Mouse (Mus musculus): Measurements from ENCODE around the gene Gstm3. TPM values are rescaled to one million over a fixed set of nuclear protein-coding genes. Genes with fewer than 3 reads are reported as not detected.
A peak's percentile ranks its signal among the peaks of the same experiment; 100 is the strongest.
"Not testable (repeated sequence)": the region's sequence is repeated elsewhere in the genome, so short reads cannot be mapped to it uniquely, and the experiment has no call there.

Gene Gstm3
- 1.2 TPM in 1 of 2 replicates, not detected in the other for polyA plus RNA-seq (2016; fragmentation: Nextera tagmentation; extraction: Ambion mirVana)

DNA sequence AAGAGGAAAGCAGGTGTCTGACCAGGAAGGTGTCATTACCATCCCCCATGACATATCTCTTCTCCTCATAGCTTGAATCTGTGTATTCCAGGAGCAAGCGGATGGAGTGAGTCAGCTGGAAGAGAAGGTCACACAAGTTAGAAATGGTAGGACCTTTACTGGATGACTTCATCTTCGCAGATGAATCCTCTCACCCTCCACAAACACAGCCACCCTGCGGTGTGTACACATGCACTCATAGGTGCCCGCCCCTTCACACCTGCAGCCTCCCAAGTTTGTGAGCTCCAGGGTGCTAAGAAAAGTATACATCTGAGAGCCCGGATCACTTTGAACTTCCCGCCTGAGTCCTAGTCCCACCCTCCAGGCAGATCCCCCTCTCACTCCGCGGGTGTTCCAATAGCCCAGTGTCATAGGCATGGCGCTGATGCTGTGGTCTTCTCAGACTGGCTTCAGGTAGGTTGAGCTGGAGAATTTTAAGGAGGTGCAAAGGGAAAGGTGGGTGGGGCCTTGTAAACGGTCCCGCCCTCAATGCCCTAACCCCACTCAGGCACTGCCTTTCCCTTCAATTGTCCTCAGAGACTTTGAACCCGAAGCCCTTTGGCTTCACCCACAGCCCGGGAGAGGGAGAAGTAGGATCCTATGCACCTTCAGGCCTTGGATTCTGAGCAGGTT lies at the start of gene Gstm3:
Gene Gstm3 (minus strand): TSS at position 560 of the 672 bp plus-strand sequence.
- 50% methylated on average over 13 of the region's 13 CpGs for WGBS
- no peaks in the 10 kb centered on the region for H3K9me3 ChIP-seq
- no peak within 1 kb of the TSS for H3K27ac ChIP-seq
- H3K27me3 ChIP-seq (ENCODE audit: insufficient read depth, poor library complexity, severe bottlenecking): peaks cover 3% of the 10 kb centered on the region; the same call in 1 of the 2 replicates
- no peak within 1 kb of the TSS for H3K4me3 ChIP-seq
- H3K4me1 ChIP-seq: peaks cover 10% of the 10 kb centered on the region
- DNase-seq (ENCODE audit: low spot score): no peak
- no peaks in the 10 kb centered on the region for H3K36me3 ChIP-seq

DNA sequence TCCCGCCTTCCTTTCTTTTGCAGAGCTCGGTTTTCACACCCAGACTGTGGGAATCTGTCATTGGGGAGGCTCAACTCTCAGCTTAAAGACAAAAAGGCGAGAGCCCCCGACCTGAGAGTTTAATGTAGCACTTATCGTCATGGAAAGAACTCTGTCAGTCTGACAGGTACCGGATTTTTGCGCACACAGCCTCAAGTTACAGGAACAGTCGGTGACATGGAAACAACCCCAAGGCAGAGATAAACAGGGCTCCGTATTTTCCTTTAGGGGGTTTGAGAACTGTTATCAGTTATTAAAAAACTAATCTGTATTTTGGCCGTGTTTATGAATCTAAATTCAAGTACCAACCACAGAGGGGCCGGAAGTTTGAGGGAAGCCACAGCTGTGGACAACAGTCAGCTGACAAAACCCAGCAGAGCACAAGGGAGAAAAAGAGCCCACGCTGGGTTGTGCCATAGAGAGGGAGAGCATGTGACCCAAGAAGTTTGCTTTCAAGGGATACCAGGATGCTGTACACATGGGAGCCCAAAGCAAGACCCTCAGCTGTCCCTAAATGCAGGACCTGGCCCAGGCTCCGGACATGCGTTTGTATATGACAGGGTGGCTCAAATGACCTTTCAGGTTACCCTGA lies 49.2 kb upstream of the Gstm3 start:
- Histone ChIP-seq H3K27me3 (ENCODE audit: insufficient read depth, poor library complexity, severe bottlenecking) (peaks cover 20% of the 10 kb centered on the region), H3K27ac (peak overlapping the region; percentile 57), H3K4me1 (peaks cover 21% of the 10 kb centered on the region), H3K9me3 (no peaks in the 10 kb centered on the region), H3K36me3 (no peaks in the 10 kb centered on the region), H3K4me3 (peak overlapping the region; percentile 61)
- 24% methylated on average over 14 of the region's 14 CpGs for WGBS
- DNase-seq (ENCODE audit: low spot score): no peak

DNA sequence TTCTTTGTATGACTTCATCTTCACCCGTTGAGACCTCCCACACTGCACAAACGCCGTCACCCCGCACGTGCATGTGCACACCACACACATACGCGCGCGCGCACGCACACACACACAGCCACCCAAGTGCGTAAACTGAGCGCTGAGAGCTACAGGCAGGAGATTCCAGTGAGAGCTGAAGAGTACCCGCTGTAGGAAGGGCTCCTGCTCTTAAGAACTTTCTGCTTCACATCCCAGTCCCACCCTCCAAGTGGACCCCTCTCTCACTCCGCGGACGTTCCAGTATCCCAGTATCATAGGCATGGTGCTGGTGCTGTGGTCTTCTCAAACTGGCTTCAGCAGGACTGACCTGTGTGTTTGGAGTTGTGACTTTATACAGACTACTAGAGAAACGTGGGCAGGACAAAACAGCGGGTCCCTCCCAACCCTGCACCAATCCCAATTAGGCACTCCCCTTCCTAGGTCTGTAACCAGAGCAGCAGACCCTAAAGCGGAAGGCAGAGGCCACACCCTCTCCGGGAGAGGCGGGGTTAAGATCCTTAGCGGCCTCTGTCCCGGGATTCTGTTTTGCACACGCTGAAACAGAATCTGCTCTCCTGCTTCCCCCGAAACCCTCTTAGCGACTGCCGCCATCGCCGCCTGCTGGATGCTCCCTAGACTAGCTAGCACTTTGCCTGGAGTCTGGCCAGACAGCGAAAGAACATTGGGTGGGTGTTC lies 48.5 kb upstream of the Gstm3 start, which contains the start of gene Gstm1:
Gene Gstm1 (minus strand): TSS at position 501 of the 717 bp plus-strand sequence.
- Histone ChIP-seq H3K4me3 (peak within 1 kb of the TSS; percentile 61), H3K36me3 (no peaks in the 10 kb centered on the region), H3K9me3 (no peaks in the 10 kb centered on the region), H3K27ac (peak within 1 kb of the TSS; percentile 87), H3K4me1 (peaks cover 21% of the 10 kb centered on the region), H3K27me3 (ENCODE audit: insufficient read depth, poor library complexity, severe bottlenecking) (peaks cover 18% of the 10 kb centered on the region)
- under 1% methylated on average over 31 of the region's 31 CpGs for WGBS
- peak; percentile 97 for DNase-seq (ENCODE audit: low spot score)

GRCm38 (mm10) chr3:108016468-108016867 lies 47.4 kb upstream of the Gstm3 start:
- WGBS: 79% methylated on average over 5 of the region's 5 CpGs
- H3K27ac ChIP-seq; H3K4me3 ChIP-seq; DNase-seq (ENCODE audit: low spot score); H3K9me3 ChIP-seq; H3K36me3 ChIP-seq: not testable (repeated sequence)
- Histone ChIP-seq H3K4me1 (peaks cover 21% of the 10 kb centered on the region), H3K27me3 (ENCODE audit: insufficient read depth, poor library complexity, severe bottlenecking) (peaks cover 11% of the 10 kb centered on the region; the same call in 1 of the 2 replicates)

DNA sequence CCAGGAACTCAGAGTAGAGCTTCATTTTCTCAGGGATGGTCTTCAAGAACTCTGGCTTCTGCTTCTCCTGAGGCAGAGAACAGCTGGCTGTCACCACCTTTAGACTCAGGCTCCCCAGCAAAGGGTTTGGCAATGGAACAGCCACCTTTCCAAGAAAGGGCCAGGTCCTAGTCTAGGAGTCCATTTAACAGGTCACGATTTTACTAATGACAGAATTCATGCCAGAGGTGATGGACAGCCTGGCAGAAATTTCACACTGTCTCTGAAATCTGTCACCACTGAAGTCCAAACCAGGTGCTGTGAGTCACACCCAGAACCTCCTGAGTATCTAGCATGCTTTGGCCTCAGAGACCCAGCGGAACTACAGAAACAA lies 45.9 kb upstream of the Gstm3 start:
- Histone ChIP-seq H3K36me3 (no peaks in the 10 kb centered on the region), H3K27ac (no peak overlapping the region), H3K4me1 (peaks cover 15% of the 10 kb centered on the region), H3K4me3 (no peak overlapping the region), H3K9me3 (no peaks in the 10 kb centered on the region), H3K27me3 (ENCODE audit: insufficient read depth, poor library complexity, severe bottlenecking) (peaks cover 11% of the 10 kb centered on the region; the same call in 1 of the 2 replicates)
- no peak for DNase-seq (ENCODE audit: low spot score)
- WGBS: 85% methylated on average over 2 of the region's 2 CpGs

DNA sequence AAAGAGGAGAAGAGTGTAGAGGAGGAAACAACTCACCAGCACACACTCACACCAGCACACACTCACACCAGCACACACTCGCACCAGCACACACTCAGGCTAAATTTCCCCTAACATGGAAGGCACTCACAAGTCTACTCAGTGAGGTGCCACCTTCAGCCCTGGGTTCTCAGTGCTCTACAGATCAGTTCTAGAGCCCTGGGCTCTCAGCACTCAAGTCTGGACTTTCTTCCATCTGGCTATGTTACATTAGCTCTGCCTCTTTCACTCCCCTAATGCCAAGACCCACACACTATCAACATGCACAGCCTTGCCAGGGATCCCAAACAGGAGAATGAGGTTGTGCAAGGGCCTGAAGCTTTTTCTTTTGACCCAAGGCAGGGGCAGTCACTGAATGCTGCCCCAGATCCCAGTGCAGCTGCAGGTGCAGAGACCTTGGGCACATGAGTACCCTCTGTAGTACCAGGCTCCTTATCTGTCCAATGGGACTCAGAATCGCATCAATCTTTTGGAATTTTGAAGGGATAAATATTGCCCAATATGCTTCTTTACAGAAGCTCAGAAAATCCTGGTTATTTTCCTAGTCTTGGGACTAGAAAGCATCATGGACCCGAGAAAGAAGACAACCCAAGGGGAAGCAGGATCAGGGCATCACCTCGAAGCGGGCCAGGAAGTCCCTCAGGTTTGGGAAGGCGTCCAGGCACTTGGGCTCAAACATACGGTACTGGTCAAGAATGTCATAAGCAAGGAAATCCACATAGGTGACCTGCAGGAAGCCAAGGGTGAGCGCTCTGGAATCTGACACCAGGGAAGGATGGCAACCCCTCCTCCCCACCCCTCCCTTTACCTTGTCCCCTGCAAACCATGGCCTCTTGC lies 45.3 kb upstream of the Gstm3 start:
- Histone ChIP-seq H3K4me3 (no peak overlapping the region), H3K36me3 (no peaks in the 10 kb centered on the region), H3K27me3 (ENCODE audit: insufficient read depth, poor library complexity, severe bottlenecking) (peaks cover 11% of the 10 kb centered on the region; the same call in 1 of the 2 replicates), H3K4me1 (peaks cover 15% of the 10 kb centered on the region), H3K27ac (no peak overlapping the region), H3K9me3 (no peaks in the 10 kb centered on the region)
- 77% methylated on average over 8 of the region's 8 CpGs for WGBS
- DNase-seq (ENCODE audit: low spot score): no peak

DNA sequence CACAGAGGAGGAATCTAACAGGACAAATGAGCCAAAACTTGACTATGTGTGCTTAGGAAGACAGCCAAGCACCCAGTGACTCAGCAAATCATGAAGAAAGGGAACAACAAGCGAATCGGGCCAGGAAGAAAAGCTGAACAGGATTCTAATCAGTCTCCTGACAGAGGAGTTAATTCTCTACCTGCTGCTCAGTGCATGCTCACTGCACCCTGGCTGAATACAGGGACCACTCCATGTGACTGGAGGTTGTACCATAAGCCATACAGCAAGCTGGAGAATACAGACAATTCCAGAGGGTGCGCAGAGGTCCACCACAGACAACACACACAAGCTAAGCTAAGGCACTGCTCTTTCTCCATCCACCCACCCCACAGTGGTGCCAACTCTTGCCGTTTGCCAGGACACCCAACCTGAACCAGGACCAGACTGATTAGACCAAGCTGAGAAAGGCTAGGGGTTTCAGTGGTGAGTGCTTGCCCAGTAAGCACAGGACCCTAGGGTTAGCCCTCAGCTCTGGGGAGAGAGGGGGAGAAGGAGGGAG lies 44.3 kb upstream of the Gstm3 start:
- Histone ChIP-seq H3K4me3 (no peak overlapping the region), H3K36me3 (no peaks in the 10 kb centered on the region), H3K27me3 (ENCODE audit: insufficient read depth, poor library complexity, severe bottlenecking) (peaks cover 11% of the 10 kb centered on the region; the same call in 1 of the 2 replicates), H3K4me1 (peaks cover 13% of the 10 kb centered on the region), H3K9me3 (no peaks in the 10 kb centered on the region), H3K27ac (0 out of 2 replicates have a peak overlapping the region, but pooled peaks have one; percentile 16)
- 77% methylated on average over 4 of the region's 4 CpGs for WGBS
- no peak for DNase-seq (ENCODE audit: low spot score)

DNA sequence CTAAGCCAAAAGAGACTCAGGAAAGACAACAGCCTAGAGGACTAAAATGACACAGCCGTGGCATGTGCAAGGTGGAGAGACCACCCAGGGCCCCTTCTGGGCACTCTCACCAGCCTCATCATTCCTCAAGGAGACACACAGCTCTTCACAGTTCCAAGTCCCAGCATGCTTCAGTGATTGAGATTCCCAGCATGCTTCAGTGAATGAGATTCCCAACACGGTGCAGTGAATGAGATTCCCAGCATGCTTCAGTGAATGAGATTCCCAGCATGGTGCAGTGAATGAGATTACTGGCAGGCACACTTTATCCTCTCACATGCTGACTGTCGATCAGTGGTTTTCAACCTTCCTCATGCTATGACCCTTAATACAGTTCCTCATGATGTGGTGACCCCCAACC lies 42.5 kb upstream of the Gstm3 start:
- Histone ChIP-seq H3K36me3 (no peaks in the 10 kb centered on the region), H3K9me3 (no peaks in the 10 kb centered on the region), H3K27me3 (ENCODE audit: insufficient read depth, poor library complexity, severe bottlenecking) (peaks cover 11% of the 10 kb centered on the region; the same call in 1 of the 2 replicates), H3K27ac (no peak overlapping the region), H3K4me3 (no peak overlapping the region), H3K4me1 (peaks cover 3% of the 10 kb centered on the region; the same call in 1 of the 2 replicates)
- 59% methylated on average over 3 of the region's 3 CpGs for WGBS
- DNase-seq (ENCODE audit: low spot score): no peak

- no peaks in the 10 kb centered on the region for H3K4me1 ChIP-seq
- no peaks in the 10 kb centered on the region for H3K9me3 ChIP-seq
- H3K36me3 ChIP-seq: no peaks in the 10 kb centered on the region
- 0 out of 2 replicates have a peak, but pooled peaks cover under 1% of the 10 kb centered on the region for H3K27me3 ChIP-seq (ENCODE audit: insufficient read depth, poor library complexity, severe bottlenecking)
- no peak overlapping the region for H3K4me3 ChIP-seq
- DNase-seq (ENCODE audit: low spot score): no peak
- no peak overlapping the region for H3K27ac ChIP-seq
- 52% methylated on average over 2 of the region's 2 CpGs for WGBS
Observed at GRCm38 (mm10) chr3:108010286-108010685, 41.2 kb upstream of the Gstm3 start.

DNA sequence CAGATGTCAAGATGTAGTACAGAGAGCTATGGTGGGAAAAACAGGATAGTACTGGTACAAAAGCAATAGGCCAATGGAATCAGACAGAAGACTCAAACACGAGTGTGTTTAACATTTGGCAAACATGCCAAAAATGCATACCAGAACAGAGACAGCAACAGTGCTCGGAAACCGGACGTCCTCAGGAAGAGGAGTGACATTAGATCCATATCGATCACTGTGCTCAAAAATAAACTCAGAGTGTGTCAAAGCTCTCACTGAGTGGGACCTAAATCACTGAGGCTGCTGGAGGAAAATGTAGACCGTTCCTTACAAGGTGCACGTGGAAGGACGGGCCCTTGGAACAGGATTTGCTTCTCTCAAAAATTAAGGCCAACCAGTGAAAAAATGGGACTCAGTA lies 32.9 kb upstream of the Gstm3 start:
- WGBS: 83% methylated on average over 8 of the region's 8 CpGs
- DNase-seq (ENCODE audit: low spot score): no peak

DNA sequence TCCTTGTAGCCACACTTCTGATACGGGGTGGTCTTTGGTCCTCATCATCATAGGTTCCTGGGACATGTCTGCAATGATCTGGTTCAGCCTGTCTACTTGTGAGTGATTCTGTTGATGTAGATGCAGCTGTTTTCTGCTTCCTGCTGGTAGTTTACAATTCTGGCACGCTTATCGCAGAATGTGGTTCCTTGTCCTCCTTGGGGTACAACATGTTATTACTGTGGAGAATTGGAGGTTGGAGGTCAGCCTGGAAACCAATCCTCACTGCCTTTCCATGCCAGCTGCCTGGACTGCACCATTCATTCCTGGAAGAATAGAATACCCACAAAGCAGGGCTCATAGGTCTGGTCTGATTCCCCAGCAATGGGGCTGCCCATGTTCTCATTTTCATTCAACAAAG lies 30.4 kb upstream of the Gstm3 start:
- no peaks in the 10 kb centered on the region for H3K9me3 ChIP-seq
- H3K4me1 ChIP-seq: no peaks in the 10 kb centered on the region
- DNase-seq (ENCODE audit: low spot score): no peak
- H3K4me3 ChIP-seq: no peak overlapping the region
- no peaks in the 10 kb centered on the region for H3K27me3 ChIP-seq (ENCODE audit: insufficient read depth, poor library complexity, severe bottlenecking)
- H3K27ac ChIP-seq: no peak overlapping the region
- WGBS: 84% methylated on average over 3 of the region's 3 CpGs
- H3K36me3 ChIP-seq: no peaks in the 10 kb centered on the region

More for the DNA sequence above, 32.9 kb upstream of the Gstm3 start:
- H3K27me3 ChIP-seq (ENCODE audit: insufficient read depth, poor library complexity, severe bottlenecking): no peaks in the 10 kb centered on the region
- no peak overlapping the region for H3K27ac ChIP-seq
- H3K4me1 ChIP-seq: no peaks in the 10 kb centered on the region
- H3K9me3 ChIP-seq: no peaks in the 10 kb centered on the region
- no peak overlapping the region for H3K4me3 ChIP-seq
- H3K36me3 ChIP-seq: no peaks in the 10 kb centered on the region

DNA sequence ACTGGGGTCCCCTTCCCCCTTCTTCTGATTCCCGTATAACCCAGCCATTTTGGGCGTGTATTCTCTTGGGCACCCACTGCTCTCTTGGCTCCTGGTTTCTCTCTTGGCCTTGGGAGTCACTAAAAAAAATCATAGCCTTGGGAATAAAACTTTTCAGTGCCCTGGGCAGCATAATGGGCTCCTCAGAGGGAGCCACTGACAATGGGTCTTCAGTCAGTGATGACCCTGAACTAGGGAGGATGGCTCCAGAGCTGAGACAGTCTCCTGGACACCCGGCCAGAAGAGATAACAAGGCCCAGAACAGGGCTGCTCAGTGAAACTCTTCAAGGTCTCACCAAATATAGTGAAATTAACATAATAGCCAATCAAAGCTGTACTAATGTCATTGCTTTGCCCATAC lies 29.5 kb upstream of the Gstm3 start:
- no peaks in the 10 kb centered on the region for H3K4me1 ChIP-seq
- WGBS: 80% methylated on average over 3 of the region's 3 CpGs
- no peak overlapping the region for H3K4me3 ChIP-seq
- no peaks in the 10 kb centered on the region for H3K27me3 ChIP-seq (ENCODE audit: insufficient read depth, poor library complexity, severe bottlenecking)
- DNase-seq (ENCODE audit: low spot score): no peak
- no peaks in the 10 kb centered on the region for H3K9me3 ChIP-seq
- H3K36me3 ChIP-seq: no peaks in the 10 kb centered on the region
- no peak overlapping the region for H3K27ac ChIP-seq

Measured in heart, embryonic 10.5 days (tissue).